Mouse (Mus musculus): ENCODE measurements at regions not wholly inside any gene's neighbourhood (a gene's known extent, or its start where the extent isn't known, plus 50 kb on each side); places are given as distances from the start of the nearest gene placed in this dataset.

- no peak for TF ChIP-seq POLR2A (IDR thresholded peaks at IDR 0.05; ENCODE audit: low read depth, low read length)
- TF ChIP-seq CTCF (conservative IDR thresholded peaks at IDR 0.05; ENCODE audit: insufficient read depth, insufficient read length, low read depth, low read length), result no peak
Measured at GRCm38 (mm10) chr3:134369126-134369525, 132.8 kb downstream of the Cxxc4 start.

Data from kidney, adult 2 months (tissue).